Mouse (Mus musculus): ENCODE results near the gene Rbp3.

Gene Rbp3

GRCm38 (mm10) chr14:33953761-33954160 lies at the start of gene Rbp3:
Gene Rbp3, plus strand, starts transcription at chr14:33954003.
- DNase-seq (ENCODE audit: low read depth, low spot score), result no peak

GRCm38 (mm10) chr14:33904851-33905250 lies 49.0 kb upstream of the Rbp3 start:
- DNase-seq (ENCODE audit: low read depth, low spot score), result no peak

- no peak for DNase-seq (ENCODE audit: low read depth, low spot score)
Measured at GRCm38 (mm10) chr14:33913727-33914126, 40.1 kb upstream of the Rbp3 start.

- DNase-seq (ENCODE audit: low read depth, low spot score), result no peak
Measured at GRCm38 (mm10) chr14:33914206-33914605, 39.6 kb upstream of the Rbp3 start.

- DNase-seq (ENCODE audit: low read depth, low spot score), result no peak
Measured at GRCm38 (mm10) chr14:33920727-33921559, 32.9 kb upstream of the Rbp3 start.

- DNase-seq (ENCODE audit: low read depth, low spot score), result no peak
Measured at GRCm38 (mm10) chr14:33922771-33923167, 31.0 kb upstream of the Rbp3 start.

GRCm38 (mm10) chr14:33923168-33924070 lies 30.4 kb upstream of the Rbp3 start, which contains the start of gene Gdf10:
Gene Gdf10, plus strand, starts transcription at chr14:33923587.
- no peak for DNase-seq (ENCODE audit: low read depth, low spot score)

GRCm38 (mm10) chr14:33931853-33932252 lies 21.9 kb upstream of the Rbp3 start:
- no peak for DNase-seq (ENCODE audit: low read depth, low spot score)

GRCm38 (mm10) chr14:33932935-33933703 lies 20.7 kb upstream of the Rbp3 start:
- DNase-seq (ENCODE audit: low read depth, low spot score), result no peak

- DNase-seq (ENCODE audit: low read depth, low spot score), result no peak
Measured at GRCm38 (mm10) chr14:33933778-33934317, 20.0 kb upstream of the Rbp3 start.

- no peak for DNase-seq (ENCODE audit: low read depth, low spot score)
Measured at GRCm38 (mm10) chr14:33939117-33939516, 14.7 kb upstream of the Rbp3 start.

GRCm38 (mm10) chr14:33940739-33941138 lies 13.1 kb upstream of the Rbp3 start, which contains the start of gene Gdf2:
Gene Gdf2, plus strand, starts transcription at chr14:33941039.
- no peak for DNase-seq (ENCODE audit: low read depth, low spot score)

- no peak for DNase-seq (ENCODE audit: low read depth, low spot score)
Measured at GRCm38 (mm10) chr14:33942222-33942621, 11.6 kb upstream of the Rbp3 start.

- DNase-seq (ENCODE audit: low read depth, low spot score), result no peak
Measured at GRCm38 (mm10) chr14:33946125-33946524, 7.7 kb upstream of the Rbp3 start.

- DNase-seq (ENCODE audit: low read depth, low spot score), result no peak
Measured at GRCm38 (mm10) chr14:33952233-33952981, 1.4 kb upstream of the Rbp3 start.

GRCm38 (mm10) chr14:33956055-33956454 lies 2.3 kb downstream of the Rbp3 start:
- no peak for DNase-seq (ENCODE audit: low read depth, low spot score)

- no peak for DNase-seq (ENCODE audit: low read depth, low spot score)
Measured at GRCm38 (mm10) chr14:33958186-33958585, 4.4 kb downstream of the Rbp3 start.

GRCm38 (mm10) chr14:33958841-33959240 lies 5.0 kb downstream of the Rbp3 start:
- no peak for DNase-seq (ENCODE audit: low read depth, low spot score)

- DNase-seq (ENCODE audit: low read depth, low spot score), result no peak
Measured at GRCm38 (mm10) chr14:33959341-33959740, 5.5 kb downstream of the Rbp3 start.

- DNase-seq (ENCODE audit: low read depth, low spot score), result no peak
Measured at GRCm38 (mm10) chr14:33965675-33966074, 11.9 kb downstream of the Rbp3 start.

- no peak for DNase-seq (ENCODE audit: low read depth, low spot score)
Measured at GRCm38 (mm10) chr14:33972679-33973078, 18.9 kb downstream of the Rbp3 start.

Data from CD4-positive helper T cell, adult 2 months (primary cell).